Mouse (Mus musculus): Measurements from ENCODE around the gene Nek8.
"Not testable (repeated sequence)": the region's sequence is repeated elsewhere in the genome, so short reads cannot be mapped to it uniquely, and the experiment has no call there.

The Nek8 gene

GRCm38 (mm10) chr11:78176402-78176862, at the start of gene Nek8, which contains the start of gene Tlcd1:
TSS of gene Nek8 (minus strand) at chr11:78176675.
TSS of gene Tlcd1 (plus strand) at chr11:78176711.
- peak; percentile 70 to 83 for DNase-seq

GRCm38 (mm10) chr11:78223586-78223985, 47.1 kb upstream of the Nek8 start:
- no peak for DNase-seq

- DNase-seq: no peak
These were observed 39.3 kb upstream of the Nek8 start for GRCm38 (mm10) chr11:78215709-78216317.

- DNase-seq: no peak
These were observed 36.8 kb upstream of the Nek8 start for GRCm38 (mm10) chr11:78213086-78213817.

GRCm38 (mm10) chr11:78211513-78211912, 35.0 kb upstream of the Nek8 start:
- no peak for DNase-seq

- no peak for DNase-seq
These were observed 34.1 kb upstream of the Nek8 start for GRCm38 (mm10) chr11:78210615-78211014.

- DNase-seq: no peak
These were observed 33.4 kb upstream of the Nek8 start for GRCm38 (mm10) chr11:78209886-78210285.

GRCm38 (mm10) chr11:78207190-78207589, 30.7 kb upstream of the Nek8 start:
- DNase-seq: no peak

GRCm38 (mm10) chr11:78205361-78206206, 29.1 kb upstream of the Nek8 start:
- no peak for DNase-seq

GRCm38 (mm10) chr11:78204287-78204686, 27.8 kb upstream of the Nek8 start:
- DNase-seq: no peak

GRCm38 (mm10) chr11:78202372-78202771, 25.9 kb upstream of the Nek8 start:
- DNase-seq: no peak

- no peak for DNase-seq
These were observed 18.8 kb upstream of the Nek8 start for GRCm38 (mm10) chr11:78195101-78195863.

GRCm38 (mm10) chr11:78194411-78195100, 18.1 kb upstream of the Nek8 start:
- peak; percentile 35 to 66 for DNase-seq

- DNase-seq: no peak
These were observed 16.6 kb upstream of the Nek8 start, which contains the start of gene Proca1 for GRCm38 (mm10) chr11:78193113-78193512. TSS of gene Proca1 (plus strand) at chr11:78193392.

GRCm38 (mm10) chr11:78190041-78190440, 13.6 kb upstream of the Nek8 start:
- no peak for DNase-seq

GRCm38 (mm10) chr11:78189234-78190040, 13.0 kb upstream of the Nek8 start:
- DNase-seq: peak; percentile 55 to 67

- peak; percentile 66 to 75 for DNase-seq
These were observed 12.1 kb upstream of the Nek8 start, which contains the start of gene Rab34 for GRCm38 (mm10) chr11:78188331-78189233. TSS of gene Rab34 (plus strand) at chr11:78188430.

- DNase-seq: not testable (repeated sequence)
These were observed 8.2 kb upstream of the Nek8 start for GRCm38 (mm10) chr11:78184702-78185101.

- DNase-seq: no peak
These were observed 7.5 kb upstream of the Nek8 start for GRCm38 (mm10) chr11:78183884-78184514.

Data from cerebellum, postnatal 14 days (tissue).